Mouse (Mus musculus) heart, adult 10 weeks (tissue): Measurements from ENCODE around the gene F2rl1. TPM values are rescaled to one million over a fixed set of nuclear protein-coding genes. Genes with fewer than 3 reads are reported as not detected.

Source experiments
- polyA plus RNA-seq: library from polyadenylated mRNA; stranded (reverse); fragments of 350-450 nt; fragmentation: Illumina TruSeq; extraction: RNeasy Lipid Tissue Mini Kit (QIAGEN cat#74804); gene quantifications from one replicate; pipeline ENCODE4 v1.2.3, GENCODE M21; 2014; ENCODE audit warnings: low read depth, low replicate concordance

Gene F2rl1
- polyA plus RNA-seq: 0.73 TPM

GRCm38 (mm10) chr13:95524674-95525491, at the start of gene F2rl1:
Gene F2rl1 (minus strand): TSS chr13:95525227.

GRCm38 (mm10) chr13:95478671-95479413, 46.2 kb downstream of the F2rl1 start, which contains the start of gene S100z:
Gene S100z (minus strand): TSS chr13:95478721.

Other genes starting within 250 kb of the F2rl1 start
- gene Zbed3, start 201.6 kb downstream of the F2rl1 start, polyA plus RNA-seq: 14.7 TPM
- 22.3 TPM for gene Aggf1, start 149.9 kb downstream of the F2rl1 start, polyA plus RNA-seq
- gene Crhbp, start 80.3 kb downstream of the F2rl1 start, polyA plus RNA-seq: not detected
- gene S100z, start 46.5 kb downstream of the F2rl1 start, polyA plus RNA-seq: not detected
- gene F2r, start 93.3 kb upstream of the F2rl1 start, polyA plus RNA-seq: 29.2 TPM
- gene F2rl2, start 171.6 kb upstream of the F2rl1 start, polyA plus RNA-seq: not detected